Mouse (Mus musculus) CH12.LX (cell line): ENCODE data around the gene Brox. TPM values are rescaled to one million over a fixed set of nuclear protein-coding genes. Genes with fewer than 3 reads are reported as not detected.

Experiments
- DNase-seq: peaks from one replicate; pipeline ENCODE4 v3.0.0-alpha.2; 2013; ENCODE audit errors: extremely low read depth
- H3K27ac ChIP-seq: 2 replicates; pipeline ENCODE4 v1.5.1; 2012; ENCODE audit warnings: low read depth, mild to moderate bottlenecking, control low read depth, moderate library complexity; ENCODE audit not compliant: insufficient read depth
- H3K27me3 ChIP-seq: replicated peaks from 2 replicates; pipeline ENCODE3; 2012; ENCODE audit warnings: inconsistent platforms
- H3K36me3 ChIP-seq, 2 experiments: replicated peaks in 1 of 2; 2 replicates each; pipeline versions ENCODE3 to v1.6.1; 2012; ENCODE audit warnings: inconsistent platforms in 1 of 2, low read length in 1 of 2, mild to moderate bottlenecking in 1 of 2, mixed read lengths in 1 of 2, moderate library complexity in 1 of 2; ENCODE audit not compliant: control insufficient read depth in 1 of 2, insufficient read depth in 1 of 2
- H3K4me1 ChIP-seq, 2 experiments: 2 replicates each; pipeline ENCODE4 v1.6.1; 2012; ENCODE audit warnings: inconsistent platforms in 1 of 2, moderate library complexity in 1 of 2; ENCODE audit not compliant: insufficient read depth in 2 of 2, control insufficient read depth in 1 of 2
- H3K4me2 ChIP-seq: 2 replicates; pipeline ENCODE4 v1.6.1; 2012; ENCODE audit warnings: low read depth, mild to moderate bottlenecking, control low read depth; ENCODE audit not compliant: poor library complexity, insufficient read depth, severe bottlenecking
- H3K4me3 ChIP-seq, 3 experiments: fragments of 150-350 bp in 1 of 3; sonication (generic) in 1 of 3; replicated peaks in 1 of 3; 2 replicates each; pipeline versions ENCODE3 to v1.5.1; 2011 to 2012; ENCODE audit warnings: low read depth in 2 of 3, low read length in 2 of 3, mild to moderate bottlenecking in 2 of 3, moderate library complexity in 2 of 3, control low read depth in 1 of 3, improper control_type of control experiment in 1 of 3, inconsistent platforms in 1 of 3, mixed read lengths in 1 of 3; ENCODE audit not compliant: poor library complexity in 1 of 3
- H3K79me2 ChIP-seq: replicated peaks from 2 replicates; pipeline ENCODE4 v1.6.1; 2012; ENCODE audit warnings: mild to moderate bottlenecking, moderate library complexity; ENCODE audit not compliant: control insufficient read depth, poor library complexity, insufficient read depth, severe bottlenecking; ENCODE audit errors: extremely low read depth
- H3K9ac ChIP-seq: 2 replicates; pipeline ENCODE4 v1.6.1; 2012; ENCODE audit warnings: low read depth, mild to moderate bottlenecking, control low read depth, moderate library complexity; ENCODE audit not compliant: insufficient read depth
- H3K9me3 ChIP-seq: replicated peaks from 2 replicates; pipeline ENCODE3; 2012; ENCODE audit warnings: low read length, inconsistent platforms, mixed read lengths
- CHD1 ChIP-seq: IDR thresholded peaks from 2 replicates; pipeline ENCODE4 v1.6.1; 2012; ENCODE audit warnings: low read depth, low read length, improper control_type of control experiment, inconsistent platforms
- CHD2 ChIP-seq: IDR thresholded peaks from 2 replicates; pipeline ENCODE4 v1.6.1; 2011; ENCODE audit warnings: low read length, improper control_type of control experiment
- CTCF ChIP-seq, 2 experiments: IDR thresholded peaks in 1 of 2; conservative IDR thresholded peaks in 1 of 2; 2 replicates each; pipeline ENCODE4 v1.5.1; 2011 to 2012; ENCODE audit warnings: low read depth in 2 of 2, low read length in 2 of 2, improper control_type of control experiment in 1 of 2, inconsistent platforms in 1 of 2, mild to moderate bottlenecking in 1 of 2, moderate library complexity in 1 of 2
- E2F4 ChIP-seq: IDR thresholded peaks from 2 replicates; pipeline ENCODE4 v1.6.1; 2011; ENCODE audit warnings: low read depth, low read length, improper control_type of control experiment; ENCODE audit not compliant: insufficient replicate concordance
- EP300 ChIP-seq: IDR thresholded peaks from 2 replicates; pipeline ENCODE4 v1.6.1; 2011; ENCODE audit warnings: low read length, improper control_type of control experiment
- ETS1 ChIP-seq: conservative IDR thresholded peaks from 2 replicates; pipeline ENCODE4 v1.6.1; 2012; ENCODE audit warnings: low read depth, mild to moderate bottlenecking, inconsistent platforms, low read length, improper control_type of control experiment, moderate library complexity
- GABPA ChIP-seq: IDR thresholded peaks from 2 replicates; pipeline ENCODE4 v1.6.1; 2012; ENCODE audit warnings: low read depth, low read length, improper control_type of control experiment, inconsistent platforms; ENCODE audit not compliant: insufficient replicate concordance
- IRF4 ChIP-seq: IDR thresholded peaks from 2 replicates; pipeline ENCODE4 v1.6.1; 2014; ENCODE audit warnings: low read depth, mild to moderate bottlenecking, inconsistent platforms, low read length, improper control_type of control experiment
- JUN ChIP-seq: IDR thresholded peaks from 2 replicates; pipeline ENCODE4 v1.6.1; 2011; ENCODE audit warnings: low read depth, mild to moderate bottlenecking, low read length, improper control_type of control experiment, moderate library complexity; ENCODE audit not compliant: insufficient read depth
- JUND ChIP-seq: conservative IDR thresholded peaks from 2 replicates; pipeline ENCODE4 v1.6.1; 2011; ENCODE audit warnings: low read depth, low read length, improper control_type of control experiment
- KAT2A ChIP-seq: IDR thresholded peaks from 2 replicates; pipeline ENCODE4 v1.6.1; 2012; ENCODE audit warnings: low read length, improper control_type of control experiment, inconsistent platforms; ENCODE audit not compliant: insufficient replicate concordance
- MAFK ChIP-seq: IDR thresholded peaks from 2 replicates; pipeline ENCODE4 v1.6.1; 2011; ENCODE audit warnings: low read length, improper control_type of control experiment; ENCODE audit not compliant: insufficient replicate concordance
- MAX ChIP-seq: IDR thresholded peaks from 2 replicates; pipeline ENCODE4 v1.6.1; 2011; ENCODE audit warnings: low read length, improper control_type of control experiment
- MAZ ChIP-seq: IDR thresholded peaks from 2 replicates; pipeline ENCODE4 v1.6.1; 2012; ENCODE audit warnings: low read depth, mild to moderate bottlenecking, inconsistent platforms, low read length, improper control_type of control experiment, moderate library complexity
- MEF2A ChIP-seq: IDR thresholded peaks from 2 replicates; pipeline ENCODE4 v1.6.1; 2014; ENCODE audit warnings: low read depth, mild to moderate bottlenecking, inconsistent platforms, low read length, improper control_type of control experiment, borderline replicate concordance
- MXI1 ChIP-seq: IDR thresholded peaks from 2 replicates; pipeline ENCODE4 v1.6.1; 2011; ENCODE audit warnings: mild to moderate bottlenecking, low read depth, low read length, improper control_type of control experiment
- NELFE ChIP-seq: IDR thresholded peaks from 2 replicates; pipeline ENCODE4 v1.6.1; 2011; ENCODE audit warnings: low read depth, low read length, improper control_type of control experiment
- POLR2A ChIP-seq: IDR thresholded peaks from 2 replicates; pipeline ENCODE4 v1.6.1; 2011; ENCODE audit warnings: low read depth, mild to moderate bottlenecking, improper control_type of control experiment, low read length
- POLR2AphosphoS2 ChIP-seq: IDR thresholded peaks from 2 replicates; pipeline ENCODE4 v1.6.1; 2011; ENCODE audit warnings: low read depth, low read length, improper control_type of control experiment
- RAD21 ChIP-seq: IDR thresholded peaks from 2 replicates; pipeline ENCODE4 v1.6.1; 2011; ENCODE audit warnings: low read depth, mild to moderate bottlenecking, low read length, improper control_type of control experiment, moderate library complexity
- SIN3A ChIP-seq: IDR thresholded peaks from 2 replicates; pipeline ENCODE4 v1.6.1; 2012; ENCODE audit warnings: low read length, improper control_type of control experiment, inconsistent platforms
- SMC3 ChIP-seq: IDR thresholded peaks from 2 replicates; pipeline ENCODE4 v1.6.1; 2011; ENCODE audit warnings: low read depth, low read length, improper control_type of control experiment
- TBP ChIP-seq: conservative IDR thresholded peaks from 2 replicates; pipeline ENCODE4 v1.6.1; 2011; ENCODE audit warnings: low read depth, low read length, improper control_type of control experiment
- TCF12 ChIP-seq: IDR thresholded peaks from 2 replicates; pipeline ENCODE4 v1.6.1; 2014; ENCODE audit warnings: low read depth, mild to moderate bottlenecking, inconsistent platforms, low read length, improper control_type of control experiment
- UBTF ChIP-seq: IDR thresholded peaks from 2 replicates; pipeline ENCODE4 v1.6.1; 2012; ENCODE audit warnings: low read depth, mild to moderate bottlenecking, inconsistent platforms, low read length, improper control_type of control experiment, moderate library complexity
- ZC3H11A ChIP-seq: IDR thresholded peaks from 2 replicates; pipeline ENCODE4 v1.6.1; 2012; ENCODE audit warnings: low read depth, mild to moderate bottlenecking, inconsistent platforms, low read length, improper control_type of control experiment
- ZKSCAN1 ChIP-seq: IDR thresholded peaks from 2 replicates; pipeline ENCODE4 v1.6.1; 2012; ENCODE audit warnings: low read depth, inconsistent platforms, low read length, improper control_type of control experiment, borderline replicate concordance
- ZMIZ1 ChIP-seq: IDR thresholded peaks from 2 replicates; pipeline ENCODE4 v1.6.1; 2012; ENCODE audit warnings: low read depth, mild to moderate bottlenecking, inconsistent platforms, low read length, improper control_type of control experiment
- ZNF384 ChIP-seq: IDR thresholded peaks from 2 replicates; pipeline ENCODE4 v1.6.1; 2012; ENCODE audit warnings: low read depth, low read length, improper control_type of control experiment, inconsistent platforms
- dilution Hi-C: fragments of 300-500 bp; cut with MboI; formaldehyde crosslinking; loops from 2 replicates; pipeline ENCODE4 v1.14.3; 2020; ENCODE audit warnings: low sequenced_read_pairs; ENCODE audit not compliant: extremely low pct_unique_long_range_greater_than_20kb, extremely low pct_ligation_motif_present
- in situ Hi-C: fragments of 300-500 bp; cut with MboI; formaldehyde crosslinking; loops from 3 replicates; pipeline ENCODE4 v1.14.3; 2019; ENCODE audit warnings: low sequenced_read_pairs, low pct_ligation_motif_present, low pct_unique_long_range_greater_than_20kb, mixed read lengths
- polyA plus RNA-seq: library from polyadenylated mRNA; unstranded; fragments of >175 nt; gene quantifications from 2 replicates; pipeline ENCODE4 v1.2.1, GENCODE M21; 2012; ENCODE audit warnings: low read depth; ENCODE audit not compliant: insufficient read length
- total RNA-seq, 2 experiments: library from RNA; depleted of rRNA; stranded (reverse); fragments of 300-350 nt in 1 of 2; fragments of >200 nt in 1 of 2; gene quantifications; 2 replicates each; pipeline ENCODE4 v1.2.3; 2012 to 2014

The Brox gene
- total and polyA plus RNA-seq, 3 experiments = 20.4 to 37.8 (median 21.8) TPM

DNA sequence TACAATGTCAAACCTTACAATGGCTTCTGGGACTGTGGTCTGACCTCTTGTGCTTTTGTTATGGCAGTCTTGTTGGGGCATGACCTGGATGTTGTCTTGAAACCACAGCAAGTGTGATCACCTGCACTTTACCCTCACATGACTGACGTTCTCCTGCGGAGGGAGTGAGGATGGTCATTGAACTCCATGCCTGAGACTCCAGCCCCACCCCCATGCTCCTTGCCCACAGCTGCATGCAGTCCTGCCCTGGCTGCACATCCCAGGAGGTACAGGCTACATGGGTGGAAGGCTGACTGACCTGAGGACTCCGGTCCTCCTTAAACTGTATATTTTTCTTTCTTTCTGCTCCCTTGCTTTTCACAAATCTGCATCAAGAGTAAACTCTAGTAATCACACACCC, 22.7 kb downstream of the Brox start:
- no peaks in the 10 kb centered on the region for H3K27me3 ChIP-seq
- in situ Hi-C loops (loop anchor here (5.0 to 25.0 kb wide), 2 partner anchors 37 to 712 kb away; partner anchors contain the start of gene Capn8), dilution Hi-C loops (no loop called here)
- TF ChIP-seq CHD2 (no peak), IRF4 (no peak), MAZ (no peak), CTCF (conservative IDR thresholded peaks at IDR 0.05 in 1 of 2, IDR thresholded peaks at IDR 0.05 in 1 of 2; ENCODE audit: low read depth in 2 of 2, low read length in 2 of 2) (no peak), ZC3H11A (no peak), KAT2A (no peak), SIN3A (no peak), UBTF (no peak), CHD1 (no peak), POLR2AphosphoS2 (no peak)
- no peak overlapping the region for H3K27ac ChIP-seq
- no peak overlapping the region for H3K4me3 ChIP-seq
- no peaks in the 10 kb centered on the region for H3K79me2 ChIP-seq
- H3K4me1 ChIP-seq = peaks cover 3 to 8% of the 10 kb centered on the region in 2 experiments; a peak in 3 of 4 replicates
- H3K9ac ChIP-seq = no peak overlapping the region
- DNase-seq = no peak
- no peaks in the 10 kb centered on the region for H3K9me3 ChIP-seq
- no peak overlapping the region for H3K4me2 ChIP-seq
- peaks cover 21 to 49% of the 10 kb centered on the region in 2 experiments for H3K36me3 ChIP-seq

DNA sequence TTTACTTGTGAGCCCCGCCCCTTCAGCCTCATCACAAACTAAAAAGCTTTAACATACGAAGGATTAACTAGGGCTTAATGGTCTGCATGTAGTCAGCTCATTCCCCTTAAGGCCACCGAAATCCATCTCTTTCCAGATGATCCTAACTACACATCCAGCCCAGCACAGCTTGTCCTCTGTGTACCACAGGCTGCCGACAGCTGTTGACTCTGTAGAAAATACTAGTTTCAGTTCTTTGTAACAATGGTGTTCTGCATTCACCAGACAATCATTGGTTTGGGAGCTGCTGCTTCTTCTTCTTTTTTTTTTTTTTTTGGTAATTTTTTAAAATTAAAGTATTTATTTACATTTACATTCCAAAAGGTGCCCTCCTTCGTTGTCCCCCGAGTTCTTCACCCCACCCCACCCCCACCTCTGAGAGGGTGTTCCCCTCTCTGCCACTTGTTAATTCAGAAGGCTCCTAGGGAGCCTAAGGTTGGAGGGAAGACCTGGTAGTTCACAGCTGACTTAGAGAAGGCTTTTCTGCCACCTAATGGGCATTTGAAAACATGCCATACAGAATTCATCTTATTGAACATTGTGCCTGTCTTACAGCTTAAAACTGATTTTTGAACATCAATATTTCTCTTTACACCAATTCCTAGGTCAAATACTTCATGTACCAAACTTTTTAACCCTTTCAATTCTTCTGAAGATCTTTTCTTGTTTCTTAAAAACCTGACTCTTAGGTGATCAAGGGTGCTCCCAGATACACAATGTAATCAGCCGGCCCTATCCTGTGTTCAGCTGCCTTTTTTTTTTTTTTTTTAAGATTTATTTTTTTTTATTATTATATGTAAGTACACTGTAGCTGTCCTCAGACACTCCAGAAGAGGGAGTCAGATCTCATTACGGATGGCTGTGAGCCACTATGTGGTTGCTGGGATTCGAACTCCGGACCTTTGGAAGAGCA, 23.9 kb downstream of the Brox start:
- H3K9me3 ChIP-seq = no peaks in the 10 kb centered on the region
- peak; percentile 77 for DNase-seq
- in situ Hi-C loops (loop anchor here (5.0 to 25.0 kb wide), 2 partner anchors 36 to 711 kb away; partner anchors contain the start of gene Capn8), dilution Hi-C loops (no loop called here)
- peak overlapping the region; percentile 94 for H3K4me2 ChIP-seq
- peaks cover 3 to 8% of the 10 kb centered on the region in 2 experiments; a peak in 3 of 4 replicates for H3K4me1 ChIP-seq
- H3K4me3 ChIP-seq = peak overlapping the region in 1 of 3 experiments; percentile 24
- no peaks in the 10 kb centered on the region for H3K79me2 ChIP-seq
- H3K36me3 ChIP-seq = peaks cover 14 to 49% of the 10 kb centered on the region in 2 experiments
- H3K9ac ChIP-seq = no peak overlapping the region; the same call in 1 of the 2 replicates
- peak overlapping the region; percentile 39; the same call in 1 of the 2 replicates for H3K27ac ChIP-seq
- H3K27me3 ChIP-seq = no peaks in the 10 kb centered on the region
- TF ChIP-seq TBP = no peak
- TF ChIP-seq MAZ = peak; percentile 64; the same call in 1 of the 2 replicates
- TF ChIP-seq EP300 = no peak; the same call in 1 of the 2 replicates
- TF ChIP-seq CTCF (conservative IDR thresholded peaks at IDR 0.05 in 1 of 2, IDR thresholded peaks at IDR 0.05 in 1 of 2; ENCODE audit: low read depth in 2 of 2, low read length in 2 of 2) = peak in 1 of 2 experiments; percentile 89; a peak in 3 of 4 replicates
- no peak for TF ChIP-seq KAT2A
- TF ChIP-seq SMC3 = peak; percentile 87
- peak; percentile 57; the same call in 1 of the 2 replicates for TF ChIP-seq IRF4
- TF ChIP-seq GABPA = no peak
- peak; percentile 34; the same call in 1 of the 2 replicates for TF ChIP-seq MEF2A
- no peak for TF ChIP-seq POLR2A
- TF ChIP-seq RAD21 = peak; percentile 91
- TF ChIP-seq TCF12 = no peak
- no peak for TF ChIP-seq ETS1
- TF ChIP-seq E2F4 = no peak
- no peak for TF ChIP-seq JUND
- TF ChIP-seq NELFE = no peak
- peak; percentile 39 for TF ChIP-seq ZC3H11A
- no peak for TF ChIP-seq ZKSCAN1
- TF ChIP-seq MAFK = no peak
- no peak for TF ChIP-seq JUN
- 0 out of 2 replicates have a peak, but pooled peaks have one; percentile 37 for TF ChIP-seq CHD2
- no peak; the same call in 1 of the 2 replicates for TF ChIP-seq MXI1
- TF ChIP-seq CHD1 = no peak
- no peak for TF ChIP-seq ZMIZ1
- no peak for TF ChIP-seq MAX
- TF ChIP-seq ZNF384 = peak; percentile 64
